Mouse (Mus musculus) bone marrow macrophage, adult 2 months (primary cell): ENCODE measurements around the gene Clic1.

Experiments
- CTCF ChIP-seq: IDR thresholded peaks from 2 replicates; pipeline ENCODE4 v1.5.1; 2012; ENCODE audit warnings: low read depth, mild to moderate bottlenecking, low read length, moderate library complexity
- POLR2A ChIP-seq: IDR thresholded peaks from 2 replicates; pipeline ENCODE4 v1.6.1; 2012; ENCODE audit warnings: mild to moderate bottlenecking, low read depth, low read length, borderline replicate concordance

DNA sequence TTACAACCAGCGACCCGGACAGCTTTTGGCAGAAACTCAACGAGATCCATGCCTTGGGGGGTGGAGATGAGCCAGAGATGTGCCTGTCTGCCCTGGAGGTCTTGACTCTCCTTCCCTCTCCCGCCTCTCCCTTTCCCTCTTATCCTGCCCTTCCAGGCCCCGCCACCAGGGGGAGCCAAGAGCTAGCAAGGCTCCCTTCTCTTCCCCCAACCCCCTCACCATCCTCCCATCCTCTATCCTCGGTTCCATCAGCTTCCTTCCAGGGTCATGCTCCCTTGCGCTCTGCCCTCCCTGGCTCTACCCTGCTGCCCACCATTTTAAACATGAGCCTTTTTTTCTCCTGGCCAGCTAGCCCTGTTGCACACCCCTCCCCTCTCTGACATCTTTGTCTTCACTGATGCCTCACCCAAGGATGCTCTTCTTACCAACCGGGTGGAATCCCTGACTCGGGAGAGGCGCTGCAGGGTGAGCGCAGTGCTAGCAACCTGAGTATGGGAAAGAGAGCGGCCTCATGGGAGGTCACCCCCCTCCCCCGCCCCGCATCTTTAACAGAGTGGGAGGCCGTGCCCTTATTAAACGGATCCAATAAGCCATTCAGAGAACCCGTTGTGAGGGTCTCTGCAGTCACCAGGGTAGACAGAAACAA, 28.5 kb upstream of the Clic1 start:
- TF ChIP-seq CTCF (peak; percentile 92), POLR2A (no peak)
